Mouse (Mus musculus): Measurements from ENCODE around the gene Zbtb40. TPM values are rescaled to one million over a fixed set of nuclear protein-coding genes. Genes with fewer than 3 reads are reported as not detected.

Gene Zbtb40
- polyA plus RNA-seq, 1 experiment from 2014 or later = 3.1 TPM

DNA sequence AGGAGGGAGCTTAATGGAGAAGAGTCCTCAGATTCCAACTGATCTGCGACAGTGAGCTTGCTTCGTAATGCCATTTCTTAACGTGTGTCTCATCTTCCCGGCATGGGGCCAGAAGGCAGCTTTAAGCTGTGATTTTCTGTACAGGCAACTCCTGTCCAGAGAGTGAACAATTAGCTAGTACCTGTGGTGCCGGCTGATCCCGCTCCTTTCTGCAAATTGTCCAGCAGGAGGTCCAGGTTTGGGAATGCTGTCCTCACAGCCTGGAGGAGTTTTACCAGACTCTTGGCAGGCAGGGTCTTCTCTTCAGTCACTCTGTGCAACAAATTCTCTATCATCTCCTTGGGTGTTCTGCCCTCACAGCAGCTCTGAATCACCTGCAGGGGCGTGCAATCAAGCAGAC is 47.6 kb downstream of the Zbtb40 start:
- no peak for ATAC-seq (replicated peaks; ENCODE audit: extremely low read depth, insufficient read depth, low FRiP score)
- 94% methylated on average over 7 of the region's 7 CpGs for WGBS
- no peaks in the 10 kb centered on the region for H3K4me1 ChIP-seq (ENCODE audit: control insufficient read depth, insufficient read depth, low read length)
- no peaks in the 10 kb centered on the region for H3K27me3 ChIP-seq (ENCODE audit: control insufficient read depth, insufficient read depth, low read length)
- H3K4me3 ChIP-seq (ENCODE audit: low read length) = no peak overlapping the region
- no peaks in the 10 kb centered on the region for H3K9me3 ChIP-seq (replicated peaks; ENCODE audit: control insufficient read depth, low read length)
- no peak overlapping the region for H3K27ac ChIP-seq (ENCODE audit: low read length)
- H3K9ac ChIP-seq (ENCODE audit: low read length) = no peak overlapping the region
- H3K4me2 ChIP-seq (ENCODE audit: low read depth, low read length) = no peak overlapping the region
- H3K36me3 ChIP-seq (ENCODE audit: control insufficient read depth, insufficient read depth) = peaks cover 10% of the 10 kb centered on the region

DNA sequence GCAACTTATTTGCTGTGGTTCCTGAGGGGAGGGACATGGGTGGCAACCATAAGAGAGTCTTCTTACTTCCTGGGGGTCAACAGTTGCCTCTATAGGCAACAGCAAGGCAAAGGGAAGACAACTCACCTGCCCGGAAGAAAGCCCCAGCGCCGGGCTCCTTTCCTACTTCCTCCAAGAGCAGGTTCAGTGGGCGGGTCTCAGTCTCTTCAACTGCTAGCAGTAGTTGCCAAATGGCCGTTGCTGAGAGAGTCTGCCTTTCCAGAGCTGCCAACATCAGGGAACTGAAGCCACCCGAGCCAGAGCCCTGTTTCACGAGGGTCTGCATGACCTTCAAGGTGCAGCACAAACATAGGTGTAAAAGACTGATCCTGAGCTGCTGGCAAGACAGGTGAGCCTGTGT is 50.2 kb downstream of the Zbtb40 start:
- H3K4me2 ChIP-seq (ENCODE audit: low read depth, low read length) = no peak overlapping the region
- H3K36me3 ChIP-seq (ENCODE audit: control insufficient read depth, insufficient read depth) = peaks cover 16% of the 10 kb centered on the region
- 77% methylated on average over 7 of the region's 7 CpGs for WGBS
- no peaks in the 10 kb centered on the region for H3K4me1 ChIP-seq (ENCODE audit: control insufficient read depth, insufficient read depth, low read length)
- no peak overlapping the region for H3K4me3 ChIP-seq (ENCODE audit: low read length)
- no peaks in the 10 kb centered on the region for H3K27me3 ChIP-seq (ENCODE audit: control insufficient read depth, insufficient read depth, low read length)
- ATAC-seq (replicated peaks; ENCODE audit: extremely low read depth, insufficient read depth, low FRiP score) = no peak
- no peak overlapping the region for H3K9ac ChIP-seq (ENCODE audit: low read length)
- no peak overlapping the region for H3K27ac ChIP-seq (ENCODE audit: low read length)
- no peaks in the 10 kb centered on the region for H3K9me3 ChIP-seq (replicated peaks; ENCODE audit: control insufficient read depth, low read length)

DNA sequence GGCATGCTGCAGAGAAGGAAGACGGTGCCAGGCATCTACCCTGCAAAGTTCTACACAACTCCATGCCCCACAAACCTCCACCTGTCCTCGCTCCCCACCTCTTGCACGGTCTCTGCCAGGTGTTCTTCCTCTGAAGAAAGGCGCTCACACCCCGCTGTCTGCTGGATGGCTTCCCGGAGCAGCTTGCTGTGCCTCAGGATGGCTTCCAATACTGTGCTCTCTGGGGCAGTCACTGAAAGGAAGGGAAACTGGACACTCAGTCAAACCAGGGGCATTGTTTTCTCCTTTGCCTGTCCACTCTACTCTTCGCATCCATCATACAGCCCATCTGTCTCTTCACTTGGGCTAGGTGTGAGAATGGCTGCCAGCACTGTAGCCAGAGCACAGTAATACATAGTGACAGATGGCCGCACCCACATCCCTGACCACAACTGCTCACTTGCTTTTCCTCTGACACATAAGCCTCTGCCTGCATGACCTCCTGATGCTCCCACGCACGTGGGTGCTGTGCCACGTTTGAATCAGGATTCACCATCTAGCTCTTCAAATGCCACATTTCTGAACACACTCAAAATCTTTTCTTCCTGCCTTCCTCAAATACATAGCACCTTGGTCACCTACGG is 50.8 kb downstream of the Zbtb40 start:
- ATAC-seq (replicated peaks; ENCODE audit: extremely low read depth, insufficient read depth, low FRiP score) = no peak
- Histone ChIP-seq H3K27ac (ENCODE audit: low read length) (no peak overlapping the region), H3K4me1 (ENCODE audit: control insufficient read depth, insufficient read depth, low read length) (no peaks in the 10 kb centered on the region), H3K9me3 (replicated peaks; ENCODE audit: control insufficient read depth, low read length) (no peaks in the 10 kb centered on the region), H3K9ac (ENCODE audit: low read length) (no peak overlapping the region), H3K4me2 (ENCODE audit: low read depth, low read length) (no peak overlapping the region), H3K36me3 (ENCODE audit: control insufficient read depth, insufficient read depth) (peaks cover 16% of the 10 kb centered on the region), H3K4me3 (ENCODE audit: low read length) (no peak overlapping the region), H3K27me3 (ENCODE audit: control insufficient read depth, insufficient read depth, low read length) (no peaks in the 10 kb centered on the region)
- 87% methylated on average over 12 of the region's 12 CpGs for WGBS

DNA sequence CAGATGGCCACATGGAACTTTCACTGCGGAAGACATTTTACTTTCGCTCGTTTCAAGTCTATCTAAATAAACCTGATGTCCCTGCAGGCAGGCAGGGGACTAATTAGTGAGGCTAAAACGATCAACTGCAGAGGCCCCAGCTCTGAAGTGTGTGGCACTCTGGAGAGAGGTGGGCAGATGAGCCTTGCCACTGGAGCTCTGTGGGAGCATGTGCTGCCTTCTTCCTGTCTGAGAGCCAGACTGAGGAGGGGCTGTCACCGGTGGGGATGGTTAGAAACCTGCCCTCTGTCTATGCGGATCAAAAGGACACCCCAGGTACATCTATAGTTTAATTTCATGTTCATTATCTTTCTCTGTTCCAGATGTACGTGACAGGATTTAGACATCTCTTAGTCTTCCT is 51.7 kb downstream of the Zbtb40 start:
- Histone ChIP-seq H3K27ac (ENCODE audit: low read length) (no peak overlapping the region), H3K36me3 (ENCODE audit: control insufficient read depth, insufficient read depth) (peaks cover 16% of the 10 kb centered on the region), H3K4me2 (ENCODE audit: low read depth, low read length) (no peak overlapping the region), H3K27me3 (ENCODE audit: control insufficient read depth, insufficient read depth, low read length) (no peaks in the 10 kb centered on the region), H3K4me3 (ENCODE audit: low read length) (no peak overlapping the region), H3K4me1 (ENCODE audit: control insufficient read depth, insufficient read depth, low read length) (no peaks in the 10 kb centered on the region), H3K9ac (ENCODE audit: low read length) (no peak overlapping the region), H3K9me3 (replicated peaks; ENCODE audit: control insufficient read depth, low read length) (no peaks in the 10 kb centered on the region)
- 77% methylated on average over 7 of the region's 7 CpGs for WGBS
- no peak for ATAC-seq (replicated peaks; ENCODE audit: extremely low read depth, insufficient read depth, low FRiP score)

DNA sequence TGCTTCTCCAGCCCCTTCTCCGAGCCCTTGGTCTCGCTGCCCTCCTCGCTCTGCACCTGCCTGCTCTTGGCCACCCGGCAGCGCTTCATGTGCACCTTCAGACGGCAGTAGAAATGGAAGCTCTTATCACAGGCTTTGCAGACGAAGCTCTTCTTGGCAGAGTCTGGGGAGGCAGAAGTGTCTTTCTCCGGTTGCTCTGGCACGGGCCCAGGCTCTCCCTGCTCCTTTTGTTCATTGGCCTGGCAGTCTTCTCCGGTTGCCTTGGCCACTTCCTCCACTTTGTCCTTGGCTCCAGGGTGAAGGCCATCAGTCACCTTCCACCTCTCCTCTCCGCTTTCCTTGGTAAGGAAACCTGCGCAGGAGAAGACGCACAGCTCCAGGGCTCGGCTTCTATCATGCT is 53.2 kb downstream of the Zbtb40 start:
- no peak overlapping the region for H3K9ac ChIP-seq (ENCODE audit: low read length)
- no peak overlapping the region for H3K4me2 ChIP-seq (ENCODE audit: low read depth, low read length)
- WGBS = 81% methylated on average over 14 of the region's 14 CpGs
- H3K36me3 ChIP-seq (ENCODE audit: control insufficient read depth, insufficient read depth) = peaks cover 13% of the 10 kb centered on the region
- no peaks in the 10 kb centered on the region for H3K4me1 ChIP-seq (ENCODE audit: control insufficient read depth, insufficient read depth, low read length)
- H3K27ac ChIP-seq (ENCODE audit: low read length) = no peak overlapping the region
- no peaks in the 10 kb centered on the region for H3K27me3 ChIP-seq (ENCODE audit: control insufficient read depth, insufficient read depth, low read length)
- no peaks in the 10 kb centered on the region for H3K9me3 ChIP-seq (replicated peaks; ENCODE audit: control insufficient read depth, low read length)
- no peak overlapping the region for H3K4me3 ChIP-seq (ENCODE audit: low read length)
- no peak for ATAC-seq (replicated peaks; ENCODE audit: extremely low read depth, insufficient read depth, low FRiP score)

DNA sequence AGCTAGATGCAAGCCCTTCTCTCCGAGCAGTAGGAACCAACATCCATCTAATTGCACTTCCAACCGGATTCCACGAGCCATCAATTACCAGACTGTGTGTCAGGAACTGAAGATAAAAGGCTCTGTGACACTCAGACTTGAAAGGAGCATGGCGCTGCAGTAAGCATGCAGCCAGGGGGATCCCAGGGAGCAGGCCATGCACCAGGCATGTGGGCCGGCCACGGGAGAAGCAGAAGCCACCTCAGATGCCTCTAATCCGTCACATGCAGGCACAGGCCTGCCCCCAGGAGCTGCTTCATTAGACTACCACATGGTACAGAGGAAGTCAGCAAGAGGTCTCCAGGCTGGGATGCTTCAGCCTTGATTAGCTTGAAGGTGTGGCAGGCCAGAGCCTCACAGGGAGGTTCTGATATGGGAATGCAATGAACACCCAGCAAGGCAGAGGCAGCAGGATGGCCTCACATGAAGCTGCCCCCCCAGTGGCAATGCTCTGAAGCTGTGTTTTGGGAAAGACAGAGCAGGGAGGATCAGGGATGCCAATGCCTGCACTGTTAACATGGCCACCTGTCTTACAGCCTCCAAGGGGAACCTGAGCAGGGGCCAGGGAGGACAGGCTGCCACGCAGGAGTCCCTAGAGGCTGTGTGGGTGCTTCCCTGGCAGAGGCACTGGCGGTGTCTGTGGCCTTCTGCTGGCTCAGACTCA is 66.5 kb downstream of the Zbtb40 start:
- Histone ChIP-seq H3K27ac (ENCODE audit: low read length) (no peak overlapping the region), H3K4me2 (ENCODE audit: low read depth, low read length) (no peak overlapping the region), H3K9me3 (replicated peaks; ENCODE audit: control insufficient read depth, low read length) (no peaks in the 10 kb centered on the region), H3K9ac (ENCODE audit: low read length) (no peak overlapping the region), H3K4me1 (ENCODE audit: control insufficient read depth, insufficient read depth, low read length) (no peaks in the 10 kb centered on the region), H3K4me3 (ENCODE audit: low read length) (no peak overlapping the region), H3K36me3 (ENCODE audit: control insufficient read depth, insufficient read depth) (peaks cover 16% of the 10 kb centered on the region), H3K27me3 (ENCODE audit: control insufficient read depth, insufficient read depth, low read length) (peaks cover 8% of the 10 kb centered on the region)
- WGBS = 58% methylated on average over 9 of the region's 9 CpGs
- ATAC-seq (replicated peaks; ENCODE audit: extremely low read depth, insufficient read depth, low FRiP score) = no peak

DNA sequence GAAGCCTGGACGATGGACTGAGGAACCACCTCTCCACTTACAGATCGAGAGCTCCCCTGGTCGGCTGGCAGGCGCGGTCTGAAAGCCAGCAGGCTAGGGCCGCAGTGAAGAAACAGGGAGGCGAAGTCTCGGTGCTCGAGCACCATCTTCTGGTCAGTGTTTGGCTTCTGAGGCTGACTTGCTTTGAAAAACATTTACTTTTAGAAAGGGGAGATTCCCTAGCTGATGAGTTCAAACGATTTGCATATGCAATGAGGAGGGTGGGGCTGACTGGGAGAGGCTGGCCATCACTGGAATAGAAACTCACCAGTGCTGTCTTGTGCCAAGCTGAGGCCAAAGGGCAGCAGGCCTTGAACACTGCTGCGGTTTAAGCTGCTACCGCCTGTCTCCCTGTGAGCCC is 67.3 kb downstream of the Zbtb40 start:
- Histone ChIP-seq H3K36me3 (ENCODE audit: control insufficient read depth, insufficient read depth) (peaks cover 10% of the 10 kb centered on the region), H3K27ac (ENCODE audit: low read length) (no peak overlapping the region), H3K4me1 (ENCODE audit: control insufficient read depth, insufficient read depth, low read length) (no peaks in the 10 kb centered on the region), H3K4me3 (ENCODE audit: low read length) (no peak overlapping the region), H3K9ac (ENCODE audit: low read length) (no peak overlapping the region), H3K4me2 (ENCODE audit: low read depth, low read length) (no peak overlapping the region), H3K9me3 (replicated peaks; ENCODE audit: control insufficient read depth, low read length) (no peaks in the 10 kb centered on the region), H3K27me3 (ENCODE audit: control insufficient read depth, insufficient read depth, low read length) (peaks cover 8% of the 10 kb centered on the region)
- ATAC-seq (replicated peaks; ENCODE audit: extremely low read depth, insufficient read depth, low FRiP score) = no peak
- 22% methylated on average over 12 of the region's 12 CpGs for WGBS

DNA sequence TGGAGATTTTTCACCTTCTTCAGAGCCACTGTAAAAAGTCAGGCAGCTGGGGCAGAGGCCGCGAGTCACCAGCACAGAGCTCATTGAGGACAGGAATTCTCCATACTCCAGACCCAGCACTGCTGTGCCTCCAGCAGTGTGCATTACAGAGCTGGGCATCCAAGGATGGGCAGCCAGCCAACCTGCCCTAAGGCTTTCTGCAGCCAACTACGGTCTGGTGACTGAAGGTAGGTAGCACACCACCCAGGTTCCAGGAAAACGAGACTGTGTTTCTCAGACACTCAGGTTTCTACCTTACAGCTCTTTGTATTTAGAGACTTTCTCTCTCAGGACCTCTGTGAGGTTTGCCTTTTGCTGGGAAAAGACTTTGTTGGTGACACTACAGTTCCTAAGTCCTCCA is 67.7 kb downstream of the Zbtb40 start:
- H3K4me1 ChIP-seq (ENCODE audit: control insufficient read depth, insufficient read depth, low read length) = no peaks in the 10 kb centered on the region
- H3K36me3 ChIP-seq (ENCODE audit: control insufficient read depth, insufficient read depth) = peaks cover 10% of the 10 kb centered on the region
- WGBS = 66% methylated on average over 4 of the region's 4 CpGs
- no peak overlapping the region for H3K9ac ChIP-seq (ENCODE audit: low read length)
- ATAC-seq (replicated peaks; ENCODE audit: extremely low read depth, insufficient read depth, low FRiP score) = no peak
- H3K4me2 ChIP-seq (ENCODE audit: low read depth, low read length) = no peak overlapping the region
- no peak overlapping the region for H3K4me3 ChIP-seq (ENCODE audit: low read length)
- H3K27me3 ChIP-seq (ENCODE audit: control insufficient read depth, insufficient read depth, low read length) = peaks cover 8% of the 10 kb centered on the region
- no peak overlapping the region for H3K27ac ChIP-seq (ENCODE audit: low read length)
- no peaks in the 10 kb centered on the region for H3K9me3 ChIP-seq (replicated peaks; ENCODE audit: control insufficient read depth, low read length)

DNA sequence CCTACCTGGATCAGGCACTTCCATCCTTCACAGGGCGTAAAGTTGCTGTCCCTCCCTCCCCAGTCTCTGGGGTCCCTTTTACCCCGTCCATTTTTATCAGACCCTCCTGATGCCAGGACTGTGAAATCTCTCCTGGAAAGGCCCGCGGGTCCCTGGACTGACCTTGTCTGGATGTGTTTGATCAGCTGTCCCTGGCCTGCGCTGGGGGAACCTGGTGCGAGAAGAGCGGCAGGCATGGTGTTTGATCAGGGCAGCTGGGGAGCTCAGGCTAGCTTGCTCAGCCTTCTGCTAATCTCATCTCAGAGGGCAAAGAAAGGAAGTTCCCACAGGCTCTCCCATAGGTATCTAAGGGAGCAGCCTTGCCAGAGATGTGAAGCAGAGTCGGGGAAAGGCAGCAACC is 71.4 kb downstream of the Zbtb40 start:
- 42% methylated on average over 8 of the region's 8 CpGs for WGBS
- no peak overlapping the region for H3K4me2 ChIP-seq (ENCODE audit: low read depth, low read length)
- no peak for ATAC-seq (replicated peaks; ENCODE audit: extremely low read depth, insufficient read depth, low FRiP score)
- H3K27ac ChIP-seq (ENCODE audit: low read length) = no peak overlapping the region
- H3K27me3 ChIP-seq (ENCODE audit: control insufficient read depth, insufficient read depth, low read length) = peaks cover 18% of the 10 kb centered on the region
- H3K4me3 ChIP-seq (ENCODE audit: low read length) = no peak overlapping the region
- H3K36me3 ChIP-seq (ENCODE audit: control insufficient read depth, insufficient read depth) = no peaks in the 10 kb centered on the region
- H3K9ac ChIP-seq (ENCODE audit: low read length) = no peak overlapping the region
- H3K4me1 ChIP-seq (ENCODE audit: control insufficient read depth, insufficient read depth, low read length) = no peaks in the 10 kb centered on the region
- no peaks in the 10 kb centered on the region for H3K9me3 ChIP-seq (replicated peaks; ENCODE audit: control insufficient read depth, low read length)
